Mouse (Mus musculus) CD4-positive naive resting alpha-beta T cell, adult 76 days (primary cell): ENCODE data around the gene Ripor2. TPM values are rescaled to one million over a fixed set of nuclear protein-coding genes. Genes with fewer than 3 reads are reported as not detected.

ENCODE experiments used
- total RNA-seq: library from RNA; stranded (reverse); gene quantifications from one replicate; pipeline ENCODE4 v1.2.4, GENCODE M21; 2023

Gene Ripor2
- total RNA-seq, result 656 TPM

GRCm38 (mm10) chr13:24581833-24582232 lies at the start of gene Ripor2:
Ripor2 (plus strand) TSS chr13:24582189.

GRCm38 (mm10) chr13:24741028-24741427 lies 159.0 kb downstream of the Ripor2 start, which contains the start of gene Armh2:
Armh2 (plus strand) TSS chr13:24741232.

GRCm38 (mm10) chr13:24761403-24762227 lies 179.6 kb downstream of the Ripor2 start, which contains the start of gene Gmnn:
Gmnn (minus strand) TSS chr13:24761923.

Other genes with a start within 250 kb of the Ripor2 start
- gene Armh2, start 159.0 kb downstream of the Ripor2 start, total RNA-seq, result 3.0 TPM
- 7.2 TPM for gene Gmnn, start 179.7 kb downstream of the Ripor2 start, total RNA-seq
- gene BC005537, start 219.5 kb downstream of the Ripor2 start, total RNA-seq, result 156 TPM
- 25.9 TPM for gene Acot13, start 249.4 kb downstream of the Ripor2 start, total RNA-seq
- gene Tdp2, start 249.5 kb downstream of the Ripor2 start, total RNA-seq, result 94.8 TPM